In the genomic region with DNA sequence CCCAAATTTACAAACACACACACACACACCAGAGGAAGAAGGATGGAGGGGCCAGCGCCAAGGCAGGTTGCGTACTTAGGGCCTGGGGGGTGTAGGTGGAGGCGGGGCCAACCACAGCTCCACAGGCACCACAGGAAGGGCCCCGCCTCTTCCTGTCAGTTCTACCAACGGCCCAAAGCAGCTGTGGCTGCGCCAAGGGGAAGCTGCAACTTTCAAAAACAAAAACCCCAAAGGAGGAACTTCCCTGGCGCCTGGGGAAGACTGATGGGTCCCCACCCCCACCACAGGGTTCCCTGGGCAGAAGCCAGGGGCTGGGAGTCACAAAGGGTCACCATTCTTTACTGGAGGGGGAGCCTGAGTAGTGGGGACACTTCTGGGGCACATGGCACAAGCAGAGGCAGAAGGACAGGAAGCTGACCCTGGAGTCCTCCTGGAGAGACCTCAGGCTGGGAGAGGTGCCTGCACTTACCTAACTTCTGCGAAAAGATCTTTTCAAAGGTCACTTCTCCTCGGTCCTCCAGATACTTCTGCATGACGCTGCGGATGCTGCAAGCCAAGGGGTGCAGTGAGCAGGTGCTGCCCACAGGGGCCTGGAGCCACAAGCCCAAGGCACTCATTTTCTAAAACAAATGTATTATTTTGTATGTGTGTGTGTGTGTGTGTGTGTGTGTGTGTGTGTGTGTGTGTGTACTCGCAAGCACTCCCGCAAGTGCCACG, we compare ENCODE assay signal across 7 mouse cellular contexts. TPM values are rescaled to one million over a fixed set of nuclear protein-coding genes. Genes with fewer than 3 reads are reported as not detected.
DNase-seq lines count a peak whose midpoint lies in the region; ATAC-seq and TF ChIP-seq lines count a peak whose summit lies in the region.

No protein-coding gene starts in this region.

- no peak for TF ChIP-seq RAD21 in CH12.LX (IDR thresholded peaks at IDR 0.05; ENCODE audit: low read depth, low read length)

- 0 out of 2 replicates have a peak, but pooled peaks have one; percentile 14 for TF ChIP-seq POLR2A in CH12.LX (IDR thresholded peaks at IDR 0.05; ENCODE audit: low read depth, low read length)

- DNase-seq in CH12.LX (ENCODE audit: extremely low read depth) = peak; percentile 91
- DNase-seq in ZHBTc4 (ENCODE audit: low read depth, low spot score) = peak; percentile 74
- peak; percentile 70 to 88 for DNase-seq in kidney, postnatal 25 days
- no peak for DNase-seq in retina, embryonic 14.5 days (ENCODE audit: low spot score)
- DNase-seq in embryo, embryonic 11 days = no peak

- peak; percentile 75; the same call in 1 of the 2 replicates for TF ChIP-seq EP300 in CH12.LX (IDR thresholded peaks at IDR 0.05; ENCODE audit: low read length)

- in situ Hi-C loops in CH12.LX (cut with MboI; ENCODE audit: low pct_ligation_motif_present, low pct_unique_long_range_greater_than_20kb, low sequenced_read_pairs) = no loop called here

- H3K27ac ChIP-seq in CH12.LX (ENCODE audit: insufficient read depth, low read depth) = peak overlapping the region; percentile 86
- H3K27ac ChIP-seq in heart, embryonic 11.5 days (ENCODE audit: low read depth, low read length) = 0 out of 2 replicates have a peak overlapping the region, but pooled peaks have one; percentile 22

- peaks cover 18% of the 10 kb centered on the region for H3K9me3 ChIP-seq in CH12.LX (replicated peaks; ENCODE audit: low read length)
- H3K9me3 ChIP-seq in heart, embryonic 11.5 days (replicated peaks; ENCODE audit: control insufficient read depth, low read length) = no peaks in the 10 kb centered on the region

- H3K4me3 ChIP-seq in CH12.LX (replicated peaks in 1 of 3; ENCODE audit: low read depth in 2 of 3, low read length in 2 of 3, poor library complexity in 1 of 3) = peak overlapping the region in 2 of 3 experiments; percentile 4 to 17
- no peak overlapping the region for H3K4me3 ChIP-seq in heart, embryonic 11.5 days (ENCODE audit: low read depth, low read length)

- H3K27me3 ChIP-seq in CH12.LX (replicated peaks) = no peaks in the 10 kb centered on the region
- no peaks in the 10 kb centered on the region for H3K27me3 ChIP-seq in heart, embryonic 11.5 days (ENCODE audit: control insufficient read depth, insufficient read depth, low read length)

- H3K4me2 ChIP-seq in CH12.LX (ENCODE audit: insufficient read depth, low read depth, poor library complexity, severe bottlenecking) = peak overlapping the region; percentile 53
- H3K4me2 ChIP-seq in heart, embryonic 11.5 days = no peak overlapping the region

- H3K9ac ChIP-seq in CH12.LX (ENCODE audit: insufficient read depth, low read depth) = no peak overlapping the region
- no peak overlapping the region for H3K9ac ChIP-seq in heart, embryonic 11.5 days (ENCODE audit: low read depth, low read length)

- dilution Hi-C loops in CH12.LX (cut with MboI; ENCODE audit: extremely low pct_ligation_motif_present, extremely low pct_unique_long_range_greater_than_20kb, low sequenced_read_pairs) = no loop called here

- TF ChIP-seq CTCF in CH12.LX (conservative IDR thresholded peaks at IDR 0.05 in 1 of 2, IDR thresholded peaks at IDR 0.05 in 1 of 2; ENCODE audit: low read depth in 2 of 2, low read length in 2 of 2) = no peak

- 58% methylated on average over 14 of the region's 14 CpGs for WGBS in heart, embryonic 11.5 days (ENCODE audit: insufficient replicate concordance)

- peaks cover 62 to 88% of the 10 kb centered on the region in 2 experiments for H3K36me3 ChIP-seq in CH12.LX (replicated peaks in 1 of 2; ENCODE audit: control insufficient read depth in 1 of 2, insufficient read depth in 1 of 2, low read length in 1 of 2)
- H3K36me3 ChIP-seq in heart, embryonic 11.5 days (ENCODE audit: control insufficient read depth, insufficient read depth, low read length) = peaks cover 31% of the 10 kb centered on the region

- peaks cover 72 to 97% of the 10 kb centered on the region in 2 experiments for H3K4me1 ChIP-seq in CH12.LX (ENCODE audit: control insufficient read depth in 1 of 2, insufficient read depth in 2 of 2)
- no peaks in the 10 kb centered on the region for H3K4me1 ChIP-seq in heart, embryonic 11.5 days (ENCODE audit: control insufficient read depth, insufficient read depth, low read length)

- H3K79me2 ChIP-seq in CH12.LX (replicated peaks; ENCODE audit: control insufficient read depth, extremely low read depth, insufficient read depth, poor library complexity, severe bottlenecking) = peaks cover 77% of the 10 kb centered on the region

- no peak for ATAC-seq in heart, embryonic 11.5 days (replicated peaks; ENCODE audit: insufficient number of reproducible peaks, low FRiP score, low TSS enrichment)
- ATAC-seq in megakaryocyte progenitor cell, adult 5-6 weeks (replicated peaks; ENCODE audit: poor library complexity) = peak; percentile 92

TF ChIP-seq in CH12.LX, 34 proteins besides CTCF, POLR2A, EP300 and RAD21 (continues in another document):
- TF ChIP-seq BHLHE40 (IDR thresholded peaks at IDR 0.05; ENCODE audit: low read depth, low read length) = peak; percentile 70
- peak; percentile 84 for TF ChIP-seq MEF2A (IDR thresholded peaks at IDR 0.05; ENCODE audit: borderline replicate concordance, low read depth, low read length)
- no peak for TF ChIP-seq ZMIZ1 (IDR thresholded peaks at IDR 0.05; ENCODE audit: low read depth, low read length)
- TF ChIP-seq ETS1 (conservative IDR thresholded peaks at IDR 0.05; ENCODE audit: low read depth, low read length) = peak; percentile 91
- TF ChIP-seq IRF4 (IDR thresholded peaks at IDR 0.05; ENCODE audit: low read depth, low read length) = peak; percentile 74; the same call in 1 of the 2 replicates
- TF ChIP-seq POLR2AphosphoS2 (IDR thresholded peaks at IDR 0.05; ENCODE audit: low read depth, low read length) = peak; percentile 42; the same call in 1 of the 2 replicates
- no peak for TF ChIP-seq UBTF (IDR thresholded peaks at IDR 0.05; ENCODE audit: low read depth, low read length)
- no peak for TF ChIP-seq TBP (conservative IDR thresholded peaks at IDR 0.05; ENCODE audit: low read depth, low read length)
- TF ChIP-seq ZC3H11A (IDR thresholded peaks at IDR 0.05; ENCODE audit: low read depth, low read length) = no peak
- no peak for TF ChIP-seq GABPA (IDR thresholded peaks at IDR 0.05; ENCODE audit: insufficient replicate concordance, low read depth, low read length)
- TF ChIP-seq USF2 (conservative IDR thresholded peaks at IDR 0.05; ENCODE audit: low read depth, low read length) = no peak
- TF ChIP-seq PAX5 (IDR thresholded peaks at IDR 0.05; ENCODE audit: low read length) = no peak
- peak; percentile 67 for TF ChIP-seq MAZ (IDR thresholded peaks at IDR 0.05; ENCODE audit: low read depth, low read length)
- 0 out of 2 replicates have a peak, but pooled peaks have one; percentile 21 for TF ChIP-seq NRF1 (IDR thresholded peaks at IDR 0.05; ENCODE audit: low read depth, low read length)
- TF ChIP-seq JUND (conservative IDR thresholded peaks at IDR 0.05; ENCODE audit: low read depth, low read length) = no peak
- no peak; the same call in 1 of the 2 replicates for TF ChIP-seq MYC (IDR thresholded peaks at IDR 0.05; ENCODE audit: low read depth, low read length)
- TF ChIP-seq CHD2 (IDR thresholded peaks at IDR 0.05; ENCODE audit: low read length) = peak; percentile 90
- peak; percentile 96 for TF ChIP-seq SIN3A (IDR thresholded peaks at IDR 0.05; ENCODE audit: low read length)
- no peak for TF ChIP-seq MAX (IDR thresholded peaks at IDR 0.05; ENCODE audit: low read length)
- TF ChIP-seq MAFK (IDR thresholded peaks at IDR 0.05; ENCODE audit: insufficient replicate concordance, low read length) = no peak; the same call in 1 of the 2 replicates
- TF ChIP-seq NELFE (IDR thresholded peaks at IDR 0.05; ENCODE audit: low read depth, low read length) = no peak
- TF ChIP-seq TCF12 (IDR thresholded peaks at IDR 0.05; ENCODE audit: low read depth, low read length) = peak; percentile 86
- TF ChIP-seq RCOR1 (conservative IDR thresholded peaks at IDR 0.05; ENCODE audit: low read depth, low read length) = no peak
- TF ChIP-seq E2F4 (IDR thresholded peaks at IDR 0.05; ENCODE audit: insufficient replicate concordance, low read depth, low read length) = no peak
- peak; percentile 57 for TF ChIP-seq HCFC1 (IDR thresholded peaks at IDR 0.05; ENCODE audit: low read depth, low read length)
- TF ChIP-seq SMC3 (IDR thresholded peaks at IDR 0.05; ENCODE audit: low read depth, low read length) = no peak
- peak; percentile 80 for TF ChIP-seq ELF1 (IDR thresholded peaks at IDR 0.05; ENCODE audit: low read depth, low read length)
- TF ChIP-seq JUN (IDR thresholded peaks at IDR 0.05; ENCODE audit: insufficient read depth, low read depth, low read length) = no peak
- TF ChIP-seq USF1 (IDR thresholded peaks at IDR 0.05; ENCODE audit: low read depth, low read length) = no peak
- peak; percentile 56; the same call in 1 of the 2 replicates for TF ChIP-seq CHD1 (IDR thresholded peaks at IDR 0.05; ENCODE audit: low read depth, low read length)
- no peak for TF ChIP-seq ZKSCAN1 (IDR thresholded peaks at IDR 0.05; ENCODE audit: borderline replicate concordance, low read depth, low read length)
- peak; percentile 77 for TF ChIP-seq MXI1 (IDR thresholded peaks at IDR 0.05; ENCODE audit: low read depth, low read length)

RNA-seq across cellular contexts. Expression of a gene that starts 11.5 kb away (rescaled TPM):
- total RNA-seq in CH12.LX (2012; rRNA removed) = 196 and 203 TPM in 2 replicates
- 118 and 119 TPM in 2 replicates for total RNA-seq in CH12.LX (2014; rRNA removed)
- 191 and 193 TPM in 2 replicates for polyA plus RNA-seq in CH12.LX (2012; ENCODE audit: insufficient read length, low read depth)
- polyA plus RNA-seq in heart, embryonic 11.5 days (2014; fragmentation: Nextera tagmentation; extraction: Ambion mirVana) = 12.0 and 14.2 TPM in 2 replicates
- 149 and 172 TPM in 2 replicates for total RNA-seq in megakaryocyte progenitor cell, adult 5-6 weeks (2015)
- 207 and 336 TPM in 2 replicates for total RNA-seq in megakaryocyte progenitor cell, adult 5-6 weeks (2017)

RNA-seq across cellular contexts. Expression of a gene that starts 11.6 kb away (rescaled TPM):
- total RNA-seq in CH12.LX (2012; rRNA removed) (53.6 and 55.1 TPM in 2 replicates), CH12.LX (2014; rRNA removed) (3.8 and 5.6 TPM in 2 replicates)
- 13.2 and 17.3 TPM in 2 replicates for polyA plus RNA-seq in CH12.LX (2012; ENCODE audit: insufficient read length, low read depth)
- polyA plus RNA-seq in heart, embryonic 11.5 days (2014; fragmentation: Nextera tagmentation; extraction: Ambion mirVana) = 2.1 and 2.2 TPM in 2 replicates
- 1.7 and 3.8 TPM in 2 replicates for total RNA-seq in megakaryocyte progenitor cell, adult 5-6 weeks (2015)
- 1.9 and 5.7 TPM in 2 replicates for total RNA-seq in megakaryocyte progenitor cell, adult 5-6 weeks (2017)

RNA-seq across cellular contexts. Expression of a gene that starts 25.6 kb away (rescaled TPM):
- total RNA-seq in CH12.LX (2012; rRNA removed) (30.0 and 33.4 TPM in 2 replicates), CH12.LX (2014; rRNA removed) (5.6 and 6.9 TPM in 2 replicates)
- polyA plus RNA-seq in CH12.LX (2012; ENCODE audit: insufficient read length, low read depth) = 12.3 and 13.2 TPM in 2 replicates
- 3.1 and 3.6 TPM in 2 replicates for polyA plus RNA-seq in heart, embryonic 11.5 days (2014; fragmentation: Nextera tagmentation; extraction: Ambion mirVana)
- 6.2 and 7.5 TPM in 2 replicates for total RNA-seq in megakaryocyte progenitor cell, adult 5-6 weeks (2015)
- total RNA-seq in megakaryocyte progenitor cell, adult 5-6 weeks (2017) = 8.1 and 9.7 TPM in 2 replicates

Comparison
In these comparisons a context has a peak if more than half of its experiments do, and no peak if none do; other contexts are left out.
1. DNase-seq: peak in CH12.LX (single experiment), ZHBTc4 (single experiment) and kidney, postnatal 25 days (2 of 2); none in retina, embryonic 14.5 days (single experiment) and embryo, embryonic 11 days (single experiment).